Mouse (Mus musculus): ENCODE data around the gene Rgs2.

DNA sequence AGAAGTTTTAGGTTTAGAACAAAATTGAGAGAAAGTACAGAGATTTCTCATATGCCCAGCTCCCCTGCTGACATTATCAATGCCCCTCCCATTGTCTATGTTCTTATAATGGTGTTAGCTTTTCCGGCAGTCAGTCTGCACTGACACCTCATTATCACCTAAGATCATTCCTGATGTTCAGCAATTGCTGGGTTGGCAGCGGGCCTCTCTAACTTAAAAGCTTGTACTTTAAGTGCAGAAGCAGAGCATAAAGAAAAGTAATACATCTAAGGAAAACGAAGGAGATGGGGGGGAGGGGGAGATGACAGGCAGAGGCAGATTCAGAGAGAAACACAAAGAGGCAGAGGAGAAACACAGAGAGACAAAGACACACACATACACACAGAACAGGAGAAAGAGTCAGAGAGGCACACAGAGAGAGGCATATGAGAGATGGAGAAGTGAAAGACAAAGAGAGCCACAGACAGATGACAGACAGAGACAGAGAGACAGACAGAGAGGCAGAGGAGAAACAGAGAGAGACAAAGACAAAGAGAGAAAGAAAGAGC lies 21.1 kb downstream of the Rgs2 start:
- TF ChIP-seq CTCF (IDR thresholded peaks at IDR 0.05 in 2 of 3, conservative IDR thresholded peaks at IDR 0.05 in 1 of 3; ENCODE audit: control insufficient read depth in 1 of 3, insufficient read depth in 1 of 3, low read depth in 2 of 3, low read length in 3 of 3, poor library complexity in 1 of 3, severe bottlenecking in 1 of 3): no peak
- no peak for TF ChIP-seq NRF1 (IDR thresholded peaks at IDR 0.05; ENCODE audit: insufficient read depth, low read depth, low read length, poor library complexity, severe bottlenecking)
- no peak for TF ChIP-seq MAX (IDR thresholded peaks at IDR 0.05; ENCODE audit: low read length)
- no peak for TF ChIP-seq MXI1 (IDR thresholded peaks at IDR 0.05; ENCODE audit: low read depth, low read length)
- TF ChIP-seq ETS1 (IDR thresholded peaks at IDR 0.05; ENCODE audit: low read depth, low read length): no peak
- no peak for TF ChIP-seq SIN3A (IDR thresholded peaks at IDR 0.05; ENCODE audit: low read length)
- TF ChIP-seq ELF1 (IDR thresholded peaks at IDR 0.05; ENCODE audit: low read depth, low read length): no peak
- no peak for TF ChIP-seq EP300 (IDR thresholded peaks at IDR 0.05; ENCODE audit: low read depth in 1 of 2, low read length in 2 of 2)
- TF ChIP-seq USF1 (IDR thresholded peaks at IDR 0.05; ENCODE audit: low read depth, low read length): no peak
- TF ChIP-seq UBTF (IDR thresholded peaks at IDR 0.05; ENCODE audit: borderline replicate concordance, insufficient read depth, low read depth, low read length): no peak
- no peak for TF ChIP-seq POLR2A (IDR thresholded peaks at IDR 0.05; ENCODE audit: control insufficient read depth in 1 of 2, insufficient read depth in 1 of 2, low read depth in 1 of 2, low read length in 2 of 2, poor library complexity in 1 of 2)

Data from MEL (cell line).